Mouse (Mus musculus) B cell, adult 2 months (primary cell): ENCODE results near the gene Actr2.
A peak's percentile ranks its signal among the peaks of the same experiment; 100 is the strongest.
"Not testable (repeated sequence)": the region's sequence is repeated elsewhere in the genome, so short reads cannot be mapped to it uniquely, and the experiment has no call there.

Experiments
- DNase-seq, 2 experiments: peaks; one replicate each; pipeline ENCODE4 v3.0.0; 2022

The Actr2 gene

DNA sequence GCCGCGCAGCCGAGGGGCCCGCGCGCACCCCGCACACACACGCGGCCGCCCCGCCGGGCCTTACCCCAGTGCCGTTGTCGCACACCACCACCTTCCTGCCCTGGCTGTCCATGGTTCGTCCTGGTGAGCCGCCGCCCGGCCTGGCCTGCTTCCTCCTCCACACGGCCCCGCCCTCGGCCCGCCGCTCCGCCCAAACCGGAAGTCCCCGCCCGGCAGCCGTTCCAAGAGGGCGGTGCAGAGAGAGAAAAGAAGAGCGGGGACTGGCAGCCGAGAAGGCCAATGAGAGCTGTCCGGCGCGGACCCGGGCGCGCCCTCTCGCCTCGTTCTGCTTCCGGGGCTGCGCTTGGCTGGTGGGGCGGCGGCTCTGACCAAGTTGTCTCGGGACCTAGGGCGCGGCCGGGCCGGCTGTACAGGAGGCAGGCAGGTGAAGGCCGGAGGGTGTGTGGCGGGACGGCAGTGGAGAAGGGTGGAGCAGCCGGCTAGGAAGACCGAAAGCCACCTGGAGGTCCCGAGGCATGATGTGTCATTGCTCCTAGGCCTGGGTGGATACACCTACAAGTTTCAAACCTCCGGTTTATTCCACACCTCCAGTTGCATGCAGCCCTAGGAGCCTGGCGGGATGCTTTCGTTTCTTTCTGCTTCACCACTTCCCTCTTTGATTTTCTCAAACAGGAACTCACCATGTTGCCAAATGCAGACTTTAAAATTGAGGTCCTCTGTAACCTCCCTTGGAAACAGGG lies at the start of gene Actr2:
Gene Actr2, minus strand, starts transcription at position 173 of the 740 bp plus-strand sequence.
- peak; percentile 99 for DNase-seq

DNA sequence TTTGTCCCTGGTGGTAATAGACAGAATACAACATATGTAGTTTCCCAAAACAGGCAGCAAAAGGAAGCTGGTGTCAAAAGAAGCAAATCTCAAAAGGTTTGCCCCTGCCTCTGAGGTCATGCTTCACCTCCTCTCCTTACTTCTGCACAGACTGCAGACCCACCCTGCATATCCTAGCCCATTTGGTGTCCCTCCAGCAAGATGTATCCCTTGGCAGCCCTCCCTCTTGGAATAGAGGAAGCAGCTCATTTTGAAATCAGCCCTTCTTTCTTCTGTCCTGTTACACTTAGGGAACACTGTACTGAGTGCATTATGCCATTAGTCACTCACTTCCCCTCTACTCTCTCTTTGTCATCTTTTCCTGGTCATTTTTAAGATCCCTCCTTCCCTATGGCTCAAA lies 46.2 kb upstream of the Actr2 start:
- DNase-seq = no peak

DNA sequence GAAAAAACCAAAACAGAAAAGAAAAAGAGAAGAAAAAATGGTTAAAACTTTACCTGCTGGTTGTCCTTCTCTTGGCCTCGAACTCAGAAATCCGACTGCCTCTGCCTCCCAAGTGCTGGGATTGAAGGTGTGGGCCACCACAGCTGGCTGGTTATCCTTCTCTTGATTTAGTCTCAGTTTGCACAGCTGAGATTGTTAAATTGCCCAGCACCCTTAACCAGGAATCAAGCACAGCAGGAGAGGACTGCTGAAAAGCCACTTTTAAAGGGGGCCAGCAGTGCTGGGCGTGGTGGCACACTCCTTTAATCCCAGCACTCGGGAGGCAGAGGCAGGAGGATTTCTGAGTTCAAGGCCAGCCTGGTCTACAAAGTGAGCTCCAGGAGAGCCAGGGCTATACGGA lies 40.8 kb upstream of the Actr2 start:
- DNase-seq = not testable (repeated sequence)

DNA sequence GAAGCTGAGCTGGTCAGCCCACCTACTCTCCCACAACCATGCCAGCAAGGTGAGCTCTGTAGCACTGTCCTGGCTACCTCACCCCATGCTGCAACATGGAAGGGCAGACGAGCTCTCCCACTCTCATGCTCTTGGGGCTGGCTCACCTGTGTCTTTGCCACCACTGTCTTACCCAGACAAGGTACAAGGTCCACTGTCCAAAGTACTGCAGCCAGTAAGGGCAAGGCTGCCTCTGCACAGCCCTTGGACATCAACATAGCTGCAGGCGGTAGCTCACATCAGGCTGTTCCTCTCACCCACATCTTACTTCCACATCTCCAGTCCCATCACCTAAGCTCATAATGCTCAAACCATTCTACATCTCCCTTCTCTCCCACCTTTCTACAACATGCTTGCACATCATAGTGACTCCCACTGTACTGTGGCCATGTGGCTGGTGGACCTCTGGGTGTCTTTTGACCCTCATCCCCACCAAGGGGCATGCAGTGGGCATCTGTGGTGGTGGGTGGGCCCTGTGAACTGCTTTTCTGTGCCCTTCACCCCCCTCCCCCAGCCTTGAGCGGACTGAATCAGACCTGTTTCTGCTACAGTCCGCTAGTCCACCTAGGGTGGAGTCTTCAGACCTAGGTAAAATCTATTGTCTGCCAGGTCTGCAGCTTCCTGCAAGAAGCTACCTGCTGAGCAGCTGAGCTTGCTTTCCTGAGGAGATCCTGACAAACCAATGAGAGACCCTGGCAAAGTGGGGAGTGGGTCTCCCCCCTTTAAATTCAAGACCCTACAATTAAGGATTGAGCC lies 39.6 kb upstream of the Actr2 start:
- no peak for DNase-seq

DNA sequence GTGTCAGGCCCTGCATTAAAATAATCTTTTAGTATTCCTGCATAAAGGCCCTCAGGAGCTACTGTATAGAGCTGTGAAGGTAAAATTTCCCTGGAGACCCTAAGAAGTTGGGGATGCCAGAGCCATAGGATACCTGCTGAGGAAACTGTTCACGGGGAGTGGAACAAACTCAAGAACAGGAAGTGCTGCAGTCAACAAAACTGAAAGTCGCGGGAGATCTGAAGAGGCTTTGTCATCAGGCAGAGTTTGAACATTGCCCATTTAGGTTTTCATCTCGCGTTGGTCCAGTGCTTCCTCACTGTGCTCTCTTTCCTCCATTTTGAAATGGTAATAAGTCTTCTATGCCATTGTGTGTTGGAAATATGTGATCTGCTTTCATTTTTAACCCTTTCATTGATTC lies 38.6 kb upstream of the Actr2 start:
- DNase-seq = no peak

DNA sequence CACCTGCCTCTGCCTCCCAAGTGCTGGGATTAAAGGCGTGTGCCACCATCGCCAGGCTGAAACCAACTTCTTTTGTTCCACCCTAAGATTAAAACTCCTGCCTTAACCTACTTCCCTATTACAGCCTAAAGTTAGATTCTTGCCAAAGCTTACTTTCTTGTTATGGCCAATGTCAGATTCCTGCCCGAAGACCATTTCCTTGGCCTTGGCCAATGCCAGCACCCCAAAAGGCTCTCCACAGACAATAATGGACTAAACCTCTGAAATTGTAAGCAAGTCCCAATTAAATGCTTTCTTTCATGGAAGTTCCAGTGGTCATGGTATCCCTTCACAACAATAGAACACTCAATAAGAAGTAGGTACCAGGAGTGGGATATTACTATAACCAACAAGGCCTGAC lies 37.2 kb upstream of the Actr2 start:
- DNase-seq = no peak

DNA sequence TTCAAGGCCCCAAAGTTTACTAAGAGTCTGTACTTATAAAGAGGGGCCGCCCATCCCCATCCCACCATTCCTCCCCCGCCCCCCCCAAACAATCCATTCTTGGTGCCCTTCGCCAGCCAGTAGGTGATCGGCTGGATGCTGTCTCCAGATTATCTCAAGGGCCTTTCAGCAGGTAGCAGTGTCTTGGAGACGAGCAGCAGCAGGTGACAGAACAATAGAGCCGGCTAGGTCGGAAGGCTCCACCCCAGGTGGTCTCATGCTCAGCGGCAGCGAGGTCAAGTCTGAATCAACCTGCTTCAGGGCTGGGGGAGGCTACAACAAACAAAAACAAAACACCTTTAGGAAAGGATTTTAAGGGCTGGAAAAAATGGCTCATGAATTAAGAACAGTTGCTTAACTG lies 32.7 kb upstream of the Actr2 start:
- no peak for DNase-seq

DNA sequence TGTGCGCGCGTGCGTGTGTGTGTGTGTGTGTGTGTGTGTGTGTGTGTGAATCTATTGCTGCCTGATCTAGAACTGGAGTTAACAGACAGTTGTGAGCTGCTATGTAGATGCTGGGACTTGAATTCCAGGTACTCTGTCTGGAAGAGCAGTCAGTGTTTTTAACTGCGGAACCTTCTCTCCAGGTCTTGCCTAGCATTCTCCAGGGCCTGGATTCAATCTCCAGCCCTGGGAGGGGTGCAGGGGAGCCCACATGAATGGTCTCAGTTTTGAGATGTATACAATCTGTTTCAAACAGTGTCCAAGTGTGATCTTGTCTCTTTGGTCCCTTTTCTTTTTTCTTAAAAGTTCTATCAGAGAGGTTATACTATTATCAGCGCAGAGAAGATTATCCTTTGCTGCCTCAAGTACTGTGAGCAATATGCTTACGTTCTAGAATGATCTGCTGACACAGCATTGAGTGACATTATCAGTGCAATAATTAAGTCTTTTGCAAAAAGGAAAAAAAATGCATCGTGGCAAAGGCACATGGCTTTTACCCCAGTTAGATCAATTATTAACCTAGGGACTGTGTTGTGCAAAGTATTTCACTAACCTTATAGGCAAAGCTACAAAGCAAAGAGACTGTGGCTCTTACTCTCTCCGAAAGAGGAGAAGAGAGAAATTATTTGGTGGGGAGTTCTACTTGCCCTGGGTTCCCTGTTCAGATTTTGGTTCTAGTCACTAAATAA lies 32.0 kb upstream of the Actr2 start:
- no peak for DNase-seq

DNA sequence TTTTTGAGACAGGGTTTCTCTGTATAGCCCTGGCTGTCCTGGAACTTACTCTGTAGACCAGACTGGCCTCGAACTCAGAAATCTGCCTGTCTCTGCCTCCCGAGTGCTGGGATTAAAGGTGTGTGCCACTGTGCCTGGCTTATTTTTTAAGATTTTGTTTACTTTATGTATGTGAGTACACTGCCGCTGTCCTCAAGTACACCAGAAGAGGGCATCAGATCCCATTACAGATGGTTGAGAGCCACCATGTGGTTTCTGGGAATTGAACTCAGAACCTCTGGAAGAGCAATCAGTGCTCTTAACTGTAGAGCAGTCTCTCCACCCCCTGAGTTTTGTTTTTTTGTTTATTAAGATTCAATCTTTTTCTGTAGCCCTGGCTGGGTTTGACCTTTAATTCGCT lies 31.0 kb upstream of the Actr2 start:
- peak; percentile 8 to 35 for DNase-seq

DNA sequence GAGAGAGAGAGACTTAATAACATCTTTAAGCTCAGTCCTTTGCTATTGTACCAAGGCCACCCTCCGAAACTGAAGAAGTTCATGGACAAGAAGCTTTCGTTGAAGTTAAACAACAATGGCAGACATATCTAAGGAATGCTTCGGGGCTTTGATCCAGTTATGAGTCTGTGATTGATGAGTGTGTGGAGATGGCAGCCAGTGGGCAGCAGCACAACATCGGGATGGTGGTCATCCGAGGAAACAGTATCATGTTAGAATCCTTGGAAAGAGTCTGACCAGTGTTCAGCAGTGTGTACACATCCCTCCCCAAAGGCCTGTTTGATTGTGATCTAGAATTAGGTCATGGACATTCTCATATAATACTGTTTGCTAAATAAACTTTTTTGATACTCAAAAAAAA lies 29.8 kb upstream of the Actr2 start:
- DNase-seq = no peak

DNA sequence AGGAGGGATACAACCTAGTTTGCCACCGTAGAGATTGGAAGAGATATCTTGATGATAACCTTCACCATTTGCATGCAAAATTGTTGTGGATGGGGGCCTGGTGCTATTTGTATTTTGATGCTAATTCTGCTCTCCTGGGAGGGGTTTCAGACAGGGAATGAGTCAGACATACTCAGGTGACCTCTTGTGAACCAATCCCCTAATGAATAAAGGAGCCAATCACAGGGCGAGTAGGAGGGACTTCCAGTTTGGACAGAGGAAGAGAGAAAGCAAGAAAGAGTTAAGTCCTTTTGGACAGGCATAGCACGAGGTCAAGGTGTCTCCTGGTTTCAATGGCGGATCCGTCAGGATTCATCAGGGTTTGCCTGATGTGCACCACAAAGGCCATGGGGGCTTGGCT lies 27.6 kb upstream of the Actr2 start:
- no peak for DNase-seq

DNA sequence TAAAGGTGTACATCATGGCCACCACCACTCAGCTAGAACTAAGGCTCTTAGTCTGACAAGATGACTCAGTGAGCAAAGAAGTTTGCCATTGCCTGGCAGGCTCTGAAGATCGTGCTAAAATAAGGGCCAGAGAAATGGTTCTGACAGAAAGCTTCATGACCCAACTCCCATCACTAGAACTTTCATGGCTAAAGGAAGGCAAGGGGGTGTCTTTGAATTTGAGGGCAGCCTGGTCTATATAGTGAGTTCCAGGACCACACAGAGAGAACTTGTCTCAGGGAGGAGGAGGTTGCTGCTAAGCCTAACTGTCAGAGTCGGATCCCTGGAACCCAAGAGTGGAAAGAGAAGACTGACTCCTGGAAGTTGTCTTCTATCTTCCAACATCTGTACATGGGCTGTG lies 27.0 kb upstream of the Actr2 start:
- DNase-seq = no peak

DNA sequence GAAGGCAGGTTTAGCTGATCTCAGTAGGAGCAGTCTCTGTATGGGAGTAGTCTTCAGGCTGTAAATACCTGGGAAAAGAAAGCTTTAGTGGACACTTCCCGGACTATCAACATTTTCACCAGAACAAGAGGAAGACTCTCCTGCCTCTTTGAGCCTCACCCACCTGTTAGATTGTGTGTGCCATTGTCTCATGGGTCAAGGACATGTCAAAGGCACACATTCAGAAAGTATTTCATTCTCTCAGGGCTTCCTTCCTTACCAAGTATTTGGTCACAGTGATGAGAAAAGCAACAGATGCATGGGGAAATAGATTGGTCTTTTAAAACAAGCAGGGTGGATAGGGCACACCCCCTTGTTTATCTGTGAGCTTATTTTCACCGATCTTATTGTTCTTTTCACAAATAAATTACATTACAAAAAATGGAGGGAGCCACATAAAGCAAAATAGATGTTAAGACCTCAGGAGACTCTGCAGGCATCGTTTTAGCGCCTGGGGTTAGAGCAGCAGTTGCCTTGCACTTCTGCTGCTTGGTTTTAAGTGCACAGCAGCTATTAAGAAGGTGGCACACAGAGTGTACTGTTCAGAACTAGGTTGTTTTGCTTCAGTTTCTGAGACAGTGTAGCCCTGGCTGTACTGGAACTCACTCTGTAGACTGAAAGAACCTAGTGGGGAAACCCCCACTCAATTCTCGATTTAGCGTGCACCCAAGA lies 25.9 kb upstream of the Actr2 start:
- DNase-seq = no peak

DNA sequence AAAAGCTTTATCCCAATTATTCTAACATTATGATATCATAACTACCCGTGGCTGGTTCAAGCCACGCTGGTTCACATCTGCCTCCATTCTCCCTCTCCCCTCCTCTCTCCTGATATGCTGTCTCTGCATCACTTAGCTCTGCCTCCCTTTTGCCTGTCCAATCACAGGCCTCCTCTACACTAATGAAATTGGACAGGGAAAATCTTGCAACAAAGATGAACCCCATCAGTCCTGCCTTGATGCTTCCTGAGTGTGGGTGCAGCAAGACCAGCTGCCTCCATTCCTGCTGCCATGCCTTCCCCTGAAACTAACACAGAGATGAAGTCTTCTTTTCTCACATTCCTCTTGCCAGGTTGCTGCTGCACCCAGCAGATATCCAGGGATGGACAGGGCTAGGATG lies 25.2 kb upstream of the Actr2 start:
- DNase-seq = no peak

DNA sequence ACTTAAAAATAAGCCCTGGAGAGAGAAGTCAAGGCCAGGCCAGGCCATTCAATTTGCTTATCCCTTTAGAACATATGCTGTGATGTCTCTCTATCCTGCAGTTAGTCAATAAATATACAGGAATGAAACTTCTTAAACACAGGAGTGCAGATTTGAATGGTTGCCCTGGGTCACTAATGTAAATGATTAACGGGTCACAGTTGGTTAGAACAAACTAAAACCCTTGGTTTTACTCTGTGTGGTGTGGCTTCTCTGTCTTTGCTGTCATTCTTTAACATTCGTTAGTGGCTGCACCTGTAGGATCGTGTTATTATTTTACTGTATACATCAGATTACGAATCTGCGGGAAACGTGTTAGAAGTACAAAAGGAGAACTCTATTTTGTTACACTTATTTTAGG lies 23.6 kb upstream of the Actr2 start:
- no peak for DNase-seq

DNA sequence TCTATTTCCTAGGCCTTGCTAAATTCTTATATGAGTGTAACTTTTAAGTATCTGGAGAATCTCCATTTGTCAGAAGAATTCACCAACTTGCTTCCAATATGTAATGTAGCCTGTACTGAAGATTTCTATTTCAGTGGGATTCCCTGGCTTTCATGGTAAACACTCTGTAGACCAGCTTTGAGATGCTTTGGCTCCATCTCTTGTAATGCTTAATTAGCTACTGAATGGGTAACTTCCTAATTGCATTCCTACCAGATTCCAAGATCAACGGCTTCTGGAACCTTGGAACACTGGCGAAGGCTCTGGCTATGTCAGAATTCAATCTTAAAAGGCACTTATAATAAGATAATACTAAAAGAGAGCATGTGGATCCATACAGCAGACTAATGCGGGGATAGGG lies 22.2 kb upstream of the Actr2 start:
- not testable (repeated sequence) for DNase-seq

DNA sequence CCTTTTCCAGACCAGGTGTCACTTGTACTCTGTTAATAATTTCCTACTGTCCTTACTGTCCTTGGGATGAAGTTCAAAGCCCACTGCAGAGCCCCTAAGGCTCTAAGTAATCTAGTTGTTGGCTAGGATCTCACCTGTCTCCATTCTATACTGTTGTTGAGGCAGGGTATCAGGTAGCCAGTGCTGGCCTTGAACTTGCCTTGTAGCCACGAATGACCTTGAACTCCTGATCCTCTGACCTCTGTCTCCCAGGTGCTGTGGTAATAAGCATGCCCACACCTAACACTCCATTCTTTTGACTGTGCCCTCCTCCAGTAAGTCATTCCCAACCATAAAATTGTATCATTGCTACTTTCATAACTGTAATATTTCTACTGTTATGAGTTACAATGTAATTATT lies 21.0 kb upstream of the Actr2 start:
- no peak for DNase-seq

DNA sequence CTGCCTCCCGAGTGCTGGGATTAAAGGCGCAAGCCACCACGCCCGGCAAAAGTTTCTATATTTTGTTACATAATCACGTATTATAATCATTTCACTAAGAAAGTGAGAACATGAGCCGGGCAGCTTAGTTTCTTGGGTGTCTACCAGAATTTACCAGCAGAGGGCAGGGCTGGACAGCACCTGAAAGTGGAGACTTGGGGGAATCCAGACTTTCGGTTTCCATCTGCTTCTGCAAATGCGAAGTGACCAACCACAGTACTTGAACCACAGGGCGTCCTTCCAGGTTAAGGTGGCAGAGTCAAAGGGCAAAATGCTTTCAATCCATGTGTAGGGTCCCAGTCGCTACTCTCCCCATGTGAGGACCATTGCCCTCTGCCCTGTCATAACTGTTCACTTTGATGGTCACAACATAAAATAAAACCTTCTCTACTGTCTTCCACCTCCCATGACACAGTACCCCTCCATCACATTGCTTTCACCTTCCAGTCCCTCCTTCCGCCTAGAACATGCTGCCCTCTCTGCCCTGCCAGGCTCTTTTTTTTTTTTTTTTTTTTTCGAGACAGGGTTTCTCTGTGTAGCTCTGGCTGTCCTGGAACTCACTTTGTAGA lies 20.3 kb upstream of the Actr2 start:
- DNase-seq = peak; percentile 88 to 91

DNA sequence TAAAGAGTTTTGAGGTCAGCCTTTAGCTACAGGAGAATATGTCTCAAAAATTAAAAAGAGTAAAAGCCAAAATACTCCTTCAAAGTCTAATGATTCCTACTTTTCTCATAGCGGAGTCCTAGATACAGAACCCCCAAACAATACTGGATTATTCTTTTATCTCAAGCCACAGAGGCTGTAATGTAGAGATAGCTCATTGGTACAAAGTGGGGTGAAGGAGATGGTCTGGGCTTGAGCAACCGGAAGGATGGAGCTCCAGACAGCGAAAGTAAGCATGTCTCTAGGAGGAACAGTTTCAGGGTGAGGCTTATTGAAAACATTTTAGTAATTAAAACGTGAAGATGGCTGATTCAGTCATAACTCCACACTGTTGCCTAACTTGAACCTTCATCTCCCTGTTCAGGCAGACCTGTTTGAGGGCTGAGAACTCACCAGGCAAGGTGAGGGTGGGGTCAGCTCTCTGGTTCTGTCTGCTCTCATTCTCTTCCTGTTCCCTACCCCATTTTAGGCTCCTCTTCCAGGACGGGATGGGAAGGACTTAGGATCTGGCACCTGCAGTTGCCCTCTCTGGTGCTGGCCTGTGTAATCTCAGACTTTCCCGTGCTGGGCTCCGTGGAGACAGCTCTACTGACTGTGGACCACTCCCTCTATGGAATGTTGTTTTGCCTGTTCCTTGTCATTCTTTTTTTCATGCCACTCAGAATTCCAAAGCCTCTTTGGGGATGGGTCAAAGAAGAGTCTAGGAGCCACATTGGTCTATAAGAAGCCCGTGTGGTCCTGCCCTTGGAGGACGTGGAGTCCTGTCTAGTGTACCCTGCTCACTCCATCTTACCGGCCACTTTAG lies 14.2 kb upstream of the Actr2 start:
- DNase-seq = no peak

DNA sequence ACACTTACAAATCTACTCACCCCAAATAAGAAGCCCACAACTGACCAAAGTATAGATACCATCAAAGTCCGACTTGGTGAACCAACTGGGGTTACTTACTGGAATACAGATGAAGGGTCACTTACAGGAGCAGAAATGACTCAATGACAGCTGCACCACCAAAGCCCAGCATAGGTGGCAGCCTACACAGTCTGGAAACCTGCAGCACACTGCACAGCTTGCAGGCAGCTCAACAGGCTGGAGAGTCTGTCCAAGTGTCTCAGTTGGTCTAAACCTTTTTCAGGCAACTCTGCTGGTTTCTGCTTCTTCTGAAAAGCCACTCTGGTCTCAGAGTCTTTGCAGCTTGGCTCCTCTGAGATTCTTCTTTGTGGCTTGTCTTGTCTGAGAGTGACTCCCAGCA lies 12.7 kb upstream of the Actr2 start:
- no peak for DNase-seq

DNA sequence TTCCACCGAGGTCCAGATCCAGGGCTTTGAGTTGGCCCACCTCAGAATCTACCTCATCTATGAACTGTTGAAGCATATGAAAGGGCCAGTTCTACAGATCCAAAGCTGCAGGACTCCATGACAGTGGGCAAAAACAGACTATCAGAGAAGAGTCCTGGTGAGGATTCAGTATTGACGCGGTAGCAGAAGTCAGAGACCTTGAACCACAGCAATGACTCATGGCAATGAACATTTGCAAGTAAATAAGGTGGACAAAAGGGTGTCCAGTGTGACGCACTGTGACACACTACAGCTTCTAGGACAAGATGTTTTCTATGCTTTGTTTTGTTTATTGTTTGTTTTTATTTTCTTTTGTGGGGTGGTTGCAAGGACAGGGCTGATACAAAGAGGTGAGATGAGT lies 4.0 kb upstream of the Actr2 start:
- no peak for DNase-seq

DNA sequence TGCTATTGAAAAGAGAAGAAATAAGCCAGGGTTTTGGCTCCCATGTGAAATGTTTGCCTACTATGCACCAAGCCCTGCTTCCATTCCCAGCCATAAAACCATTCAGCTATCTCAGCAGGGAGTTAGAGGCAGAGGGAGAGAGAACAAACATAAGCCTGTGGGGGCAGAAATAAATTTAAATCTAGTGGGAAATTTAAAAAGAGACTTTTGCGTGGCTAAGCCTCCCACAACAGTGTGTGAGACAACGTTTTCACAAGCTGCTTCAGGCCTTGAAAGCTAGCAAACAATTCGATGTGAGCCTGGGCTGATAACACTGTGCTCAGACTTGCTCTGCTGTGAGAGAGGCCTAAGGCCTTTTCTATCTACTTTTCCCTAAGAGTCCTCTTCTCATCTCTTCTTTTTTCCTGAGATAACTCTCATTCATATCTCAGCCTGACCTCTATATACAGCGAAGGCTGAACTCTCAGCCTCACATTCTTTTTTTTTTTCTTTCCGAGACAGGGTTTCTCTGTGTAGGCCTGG lies 3.4 kb upstream of the Actr2 start:
- DNase-seq = no peak
